Mouse (Mus musculus) MEL (cell line): ENCODE measurements at regions not wholly inside any gene's neighbourhood (a gene's known extent, or its start where the extent isn't known, plus 50 kb on each side); places are given as distances from the start of the nearest gene placed in this dataset.
A peak's percentile ranks its signal among the peaks of the same experiment; 100 is the strongest.

Source experiments
- DNase-seq: peaks from one replicate; pipeline ENCODE4 v3.0.0; 2011; ENCODE audit warnings: low read depth, low spot score
- H3K27ac ChIP-seq: 2 replicates; pipeline ENCODE4 v1.5.1; 2012; ENCODE audit warnings: low read depth, mild to moderate bottlenecking, control low read depth, low read length, moderate library complexity; ENCODE audit not compliant: control insufficient read depth
- H3K27me3 ChIP-seq, 2 experiments: fragments of 150-350 bp in 1 of 2; sonication (generic) in 1 of 2; 2 replicates each; pipeline ENCODE4 v1.6.1; 2012; ENCODE audit warnings: low read length in 2 of 2, mild to moderate bottlenecking in 2 of 2, improper control_type of control experiment in 1 of 2, moderate library complexity in 1 of 2; ENCODE audit not compliant: insufficient read depth in 2 of 2, control insufficient read depth in 1 of 2
- H3K36me3 ChIP-seq, 2 experiments: 2 replicates each; pipeline ENCODE4 v1.6.1; 2012 to 2014; ENCODE audit warnings: low read length in 2 of 2, improper control_type of control experiment in 1 of 2, inconsistent platforms in 1 of 2, mild to moderate bottlenecking in 1 of 2; ENCODE audit not compliant: insufficient read depth in 2 of 2, control insufficient read depth in 1 of 2
- H3K4me1 ChIP-seq, 2 experiments: fragments of 150-350 bp in 1 of 2; sonication (generic) in 1 of 2; 2 replicates each; pipeline ENCODE4 v1.6.1; 2012; ENCODE audit warnings: low read length in 2 of 2, improper control_type of control experiment in 1 of 2, mild to moderate bottlenecking in 1 of 2; ENCODE audit not compliant: insufficient read depth in 2 of 2, control insufficient read depth in 1 of 2
- H3K4me3 ChIP-seq, 2 experiments: fragments of 150-350 bp in 1 of 2; sonication (generic) in 1 of 2; 2 replicates each; pipeline ENCODE4 v1.5.1; 2012; ENCODE audit warnings: low read depth in 2 of 2, low read length in 2 of 2, mild to moderate bottlenecking in 2 of 2, moderate library complexity in 2 of 2, control low read depth in 1 of 2, improper control_type of control experiment in 1 of 2; ENCODE audit not compliant: control insufficient read depth in 1 of 2, insufficient read depth in 1 of 2
- H3K79me2 ChIP-seq: 2 replicates; pipeline ENCODE4 v1.6.1; 2012; ENCODE audit warnings: mild to moderate bottlenecking, low read length, moderate library complexity; ENCODE audit not compliant: control insufficient read depth, poor library complexity, insufficient read depth
- H3K9ac ChIP-seq: 2 replicates; pipeline ENCODE4 v1.6.1; 2012; ENCODE audit warnings: low read depth, mild to moderate bottlenecking, control low read depth, low read length, moderate library complexity; ENCODE audit not compliant: control insufficient read depth, poor library complexity, severe bottlenecking
- H3K9me3 ChIP-seq: fragments of 150-350 bp; sonication (generic); replicated peaks from 2 replicates; pipeline ENCODE4 v1.6.1; 2012; ENCODE audit warnings: mild to moderate bottlenecking, low read length, improper control_type of control experiment, moderate library complexity; ENCODE audit not compliant: insufficient read depth
- CTCF ChIP-seq, 3 experiments: IDR thresholded peaks in 2 of 3; conservative IDR thresholded peaks in 1 of 3; 2 replicates each; pipeline ENCODE4 v1.5.1; 2011 to 2012; ENCODE audit warnings: low read length in 3 of 3, low read depth in 2 of 3, mild to moderate bottlenecking in 2 of 3, improper control_type of control experiment in 1 of 3, inconsistent platforms in 1 of 3, mixed read lengths in 1 of 3, moderate library complexity in 1 of 3; ENCODE audit not compliant: control insufficient read depth in 1 of 3, insufficient read depth in 1 of 3, poor library complexity in 1 of 3, severe bottlenecking in 1 of 3
- E2F4 ChIP-seq: IDR thresholded peaks from 2 replicates; pipeline ENCODE4 v1.6.1; 2011; ENCODE audit warnings: low read depth, low read length, improper control_type of control experiment, borderline replicate concordance
- EP300 ChIP-seq, 2 experiments: IDR thresholded peaks; 2 replicates each; pipeline ENCODE4 v1.6.1; 2011; ENCODE audit warnings: improper control_type of control experiment in 2 of 2, low read length in 2 of 2, low read depth in 1 of 2, mild to moderate bottlenecking in 1 of 2
- HCFC1 ChIP-seq: IDR thresholded peaks from 2 replicates; pipeline ENCODE4 v1.6.1; 2012; ENCODE audit warnings: low read depth, mild to moderate bottlenecking, inconsistent platforms, low read length, improper control_type of control experiment, moderate library complexity
- JUND ChIP-seq: IDR thresholded peaks from 2 replicates; pipeline ENCODE4 v1.6.1; 2011; ENCODE audit warnings: low read depth, mild to moderate bottlenecking, improper control_type of control experiment, low read length
- MAFK ChIP-seq: IDR thresholded peaks from 2 replicates; pipeline ENCODE4 v1.6.1; 2011; ENCODE audit warnings: low read depth, mild to moderate bottlenecking, low read length, improper control_type of control experiment, borderline replicate concordance
- MEF2A ChIP-seq: IDR thresholded peaks from 2 replicates; pipeline ENCODE4 v1.6.1; 2014; ENCODE audit warnings: low read depth, mild to moderate bottlenecking, inconsistent platforms, low read length, improper control_type of control experiment; ENCODE audit not compliant: poor library complexity, insufficient replicate concordance, severe bottlenecking; ENCODE audit errors: extremely low read depth
- MYC ChIP-seq: IDR thresholded peaks from 2 replicates; pipeline ENCODE4 v1.6.1; 2011; ENCODE audit warnings: low read depth, mild to moderate bottlenecking, low read length, improper control_type of control experiment, moderate library complexity
- NELFE ChIP-seq: IDR thresholded peaks from 2 replicates; pipeline ENCODE4 v1.6.1; 2011; ENCODE audit warnings: low read depth, low read length, improper control_type of control experiment
- NRF1 ChIP-seq: IDR thresholded peaks from 2 replicates; pipeline ENCODE4 v1.6.1; 2014; ENCODE audit warnings: low read depth, mild to moderate bottlenecking, inconsistent platforms, low read length, improper control_type of control experiment, moderate library complexity; ENCODE audit not compliant: poor library complexity, insufficient read depth, severe bottlenecking
- POLR2AphosphoS2 ChIP-seq: IDR thresholded peaks from 2 replicates; pipeline ENCODE4 v1.6.1; 2011; ENCODE audit warnings: low read length, improper control_type of control experiment
- RAD21 ChIP-seq: IDR thresholded peaks from 2 replicates; pipeline ENCODE4 v1.6.1; 2011; ENCODE audit warnings: mild to moderate bottlenecking, low read depth, low read length, improper control_type of control experiment
- RCOR1 ChIP-seq: IDR thresholded peaks from 2 replicates; pipeline ENCODE4 v1.6.1; 2012; ENCODE audit warnings: low read depth, mild to moderate bottlenecking, inconsistent platforms, low read length, improper control_type of control experiment
- SIN3A ChIP-seq: IDR thresholded peaks from 2 replicates; pipeline ENCODE4 v1.6.1; 2012; ENCODE audit warnings: low read length, improper control_type of control experiment, inconsistent platforms
- SMC3 ChIP-seq: IDR thresholded peaks from 2 replicates; pipeline ENCODE4 v1.6.1; 2011; ENCODE audit warnings: low read depth, low read length, improper control_type of control experiment
- UBTF ChIP-seq: IDR thresholded peaks from 2 replicates; pipeline ENCODE4 v1.6.1; 2012; ENCODE audit warnings: low read depth, mild to moderate bottlenecking, inconsistent platforms, low read length, improper control_type of control experiment, moderate library complexity, borderline replicate concordance; ENCODE audit not compliant: insufficient read depth
- ZC3H11A ChIP-seq: IDR thresholded peaks from 2 replicates; pipeline ENCODE4 v1.6.1; 2012; ENCODE audit warnings: low read depth, mild to moderate bottlenecking, inconsistent platforms, low read length, improper control_type of control experiment
- ZMIZ1 ChIP-seq: IDR thresholded peaks from 2 replicates; pipeline ENCODE4 v1.6.1; 2012; ENCODE audit warnings: low read depth, mild to moderate bottlenecking, inconsistent platforms, low read length, improper control_type of control experiment, moderate library complexity

DNA sequence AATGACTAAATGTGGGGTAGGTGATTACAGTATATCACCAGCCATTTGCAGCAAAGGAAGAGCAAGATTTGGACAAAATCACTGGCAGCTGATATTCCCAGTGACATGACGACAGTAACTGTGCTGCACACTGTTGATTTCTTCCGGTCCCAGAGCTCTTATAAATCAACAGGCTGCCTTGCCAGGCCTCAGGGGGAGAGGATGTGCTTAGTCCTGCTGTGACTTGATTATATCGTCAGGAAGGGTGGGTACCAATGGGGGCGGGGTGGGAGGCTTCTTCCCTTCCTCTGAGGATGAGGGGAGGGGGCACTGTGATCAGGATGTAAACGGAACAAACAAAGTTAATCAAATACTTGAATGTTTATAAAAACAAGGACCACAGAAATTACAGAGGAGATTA lies 110.9 kb upstream of the Kctd3 start:
- Histone ChIP-seq H3K27me3 (no peaks in the 10 kb centered on the region), H3K9ac (no peak overlapping the region), H3K9me3 (no peaks in the 10 kb centered on the region), H3K27ac (no peak overlapping the region), H3K4me1 (no peaks in the 10 kb centered on the region), H3K36me3 (no peaks in the 10 kb centered on the region), H3K4me3 (no peak overlapping the region), H3K79me2 (no peaks in the 10 kb centered on the region)
- no peak for DNase-seq
- no peak for TF ChIP-seq NRF1
- no peak for TF ChIP-seq ZC3H11A
- no peak for TF ChIP-seq EP300 (IDR thresholded peaks at IDR 0.05; ENCODE audit: low read depth in 1 of 2, low read length in 2 of 2)
- TF ChIP-seq SMC3: no peak
- TF ChIP-seq SIN3A: no peak
- TF ChIP-seq HCFC1: no peak

DNA sequence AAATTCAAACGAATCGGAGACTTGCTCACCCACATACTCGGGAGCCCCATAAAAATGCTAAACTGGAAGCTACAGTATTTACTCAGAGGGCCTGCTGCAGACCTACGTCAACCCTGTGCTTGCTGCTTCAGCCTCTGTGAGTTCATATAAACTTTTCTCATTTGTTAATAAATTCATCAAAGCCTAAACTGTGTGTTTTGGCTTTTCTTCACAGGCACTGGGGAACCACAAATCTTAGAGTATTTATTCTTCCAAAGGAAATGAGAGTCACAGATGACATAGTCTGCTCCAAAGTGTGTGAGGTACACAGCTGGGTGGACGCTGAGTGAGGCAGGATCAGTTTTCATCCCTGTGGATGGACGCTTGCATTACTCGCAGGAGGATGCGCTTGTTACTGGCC lies 108.3 kb upstream of the Kctd3 start:
- Histone ChIP-seq H3K27ac (no peak overlapping the region), H3K4me1 (no peaks in the 10 kb centered on the region), H3K9ac (no peak overlapping the region), H3K79me2 (no peaks in the 10 kb centered on the region), H3K36me3 (no peaks in the 10 kb centered on the region), H3K4me3 (no peak overlapping the region), H3K9me3 (no peaks in the 10 kb centered on the region), H3K27me3 (no peaks in the 10 kb centered on the region)
- DNase-seq: no peak
- no peak for TF ChIP-seq RAD21
- no peak for TF ChIP-seq RCOR1
- TF ChIP-seq NELFE: no peak
- no peak for TF ChIP-seq MYC
- no peak for TF ChIP-seq HCFC1
- no peak for TF ChIP-seq MAFK
- no peak for TF ChIP-seq JUND
- TF ChIP-seq MEF2A: no peak

- no peaks in the 10 kb centered on the region for H3K27me3 ChIP-seq
- no peaks in the 10 kb centered on the region for H3K36me3 ChIP-seq
- TF ChIP-seq SIN3A (no peak), POLR2AphosphoS2 (no peak), CTCF (IDR thresholded peaks at IDR 0.05 in 2 of 3, conservative IDR thresholded peaks at IDR 0.05 in 1 of 3; ENCODE audit: control insufficient read depth in 1 of 3, insufficient read depth in 1 of 3, low read depth in 2 of 3, low read length in 3 of 3, poor library complexity in 1 of 3, severe bottlenecking in 1 of 3) (peak in 1 of 3 experiments; percentile 17; a peak in 1 of 6 replicates), UBTF (no peak), RAD21 (no peak), E2F4 (no peak), EP300 (IDR thresholded peaks at IDR 0.05; ENCODE audit: low read depth in 1 of 2, low read length in 2 of 2) (no peak), ZMIZ1 (no peak)
- H3K79me2 ChIP-seq: no peaks in the 10 kb centered on the region
- H3K27ac ChIP-seq: no peak overlapping the region
- DNase-seq: peak; percentile 10
- no peaks in the 10 kb centered on the region for H3K4me1 ChIP-seq
- H3K9me3 ChIP-seq: no peaks in the 10 kb centered on the region
- no peak overlapping the region for H3K9ac ChIP-seq
- no peak overlapping the region for H3K4me3 ChIP-seq
These were observed 107.6 kb upstream of the Kctd3 start for GRCm38 (mm10) chr1:189115279-189115678.
